Mouse (Mus musculus) hindbrain, postnatal 0 days (tissue): Measurements from ENCODE around the gene Ms4a4d. TPM values are rescaled to one million over a fixed set of nuclear protein-coding genes. Genes with fewer than 3 reads are reported as not detected.
"Not testable (repeated sequence)": the region's sequence is repeated elsewhere in the genome, so short reads cannot be mapped to it uniquely, and the experiment has no call there.

ENCODE experiments used
- ATAC-seq: fragments of 200-750 bp; cut with Nextera tagmentation; 2 replicates; pipeline ENCODE4 v1.8.0; 2017; ENCODE audit warnings: mild to moderate bottlenecking, moderate TSS enrichment, moderate library complexity
- DNase-seq: peaks from one replicate; pipeline ENCODE4 v3.0.0-alpha.2; 2015; ENCODE audit warnings: low spot score
- H3K27ac ChIP-seq: fragments of 300-500 bp; sonication (generic); 2 replicates; pipeline ENCODE4 v1.5.1; 2014; ENCODE audit warnings: mild to moderate bottlenecking
- H3K27me3 ChIP-seq: fragments of 300-500 bp; sonication (generic); 2 replicates; pipeline ENCODE4 v1.6.1; 2014; ENCODE audit warnings: low read length, mixed read lengths; ENCODE audit not compliant: insufficient read depth
- H3K36me3 ChIP-seq: fragments of 300-500 bp; sonication (generic); 2 replicates; pipeline ENCODE4 v1.6.1; 2014; ENCODE audit warnings: low read length, mixed read lengths; ENCODE audit not compliant: insufficient read depth
- H3K4me1 ChIP-seq: fragments of 300-500 bp; sonication (generic); 2 replicates; pipeline ENCODE4 v1.6.1; 2014; ENCODE audit warnings: antibody characterized with exemption, low read length, mixed read lengths; ENCODE audit not compliant: insufficient read depth
- H3K4me2 ChIP-seq: fragments of 300-500 bp; sonication (generic); 2 replicates; pipeline ENCODE4 v1.6.1; 2014; ENCODE audit warnings: low read depth, mild to moderate bottlenecking, low read length, moderate library complexity, mixed read lengths
- H3K4me3 ChIP-seq: fragments of 300-500 bp; sonication (generic); 2 replicates; pipeline ENCODE4 v1.5.1; 2014; ENCODE audit warnings: low read length
- H3K9ac ChIP-seq: fragments of 300-500 bp; sonication (generic); replicated peaks from 2 replicates; pipeline ENCODE4 v1.6.1; 2014; ENCODE audit warnings: mild to moderate bottlenecking, low read length, moderate library complexity, mixed read lengths
- H3K9me3 ChIP-seq: fragments of 300-500 bp; sonication (generic); 2 replicates; pipeline ENCODE4 v1.6.1; 2016; ENCODE audit warnings: low read length, mixed read lengths
- CTCF ChIP-seq: IDR thresholded peaks from 2 replicates; pipeline ENCODE4 v1.5.1; 2016; ENCODE audit warnings: antibody characterized with exemption, control low read depth, low read depth
- WGBS: fragments of 180-500 bp; shearing (Covaris S2); extraction: QIAGEN DNeasy Blood & Tissue Kit; methylation state at CpG from one replicate; pipeline ENCODE4 v1.1.7; 2014; 5-methylcytosine and 5-hydroxymethylcytosine counted together
- polyA plus RNA-seq: library from polyadenylated mRNA; unstranded; fragments of >200 nt; fragmentation: Nextera tagmentation; extraction: Ambion mirVana; gene quantifications from 2 replicates; pipeline ENCODE4 v1.2.1, GENCODE M21; 2015
- total RNA-seq: library from RNA; depleted of rRNA; stranded (reverse); fragments of >200 nt; gene quantifications from 2 replicates; pipeline ENCODE4 v1.2.3, GENCODE M21; 2014; rRNA removed

The Ms4a4d gene
- total RNA-seq (not detected in 2 replicates), polyA plus RNA-seq (not detected in 2 replicates)

DNA sequence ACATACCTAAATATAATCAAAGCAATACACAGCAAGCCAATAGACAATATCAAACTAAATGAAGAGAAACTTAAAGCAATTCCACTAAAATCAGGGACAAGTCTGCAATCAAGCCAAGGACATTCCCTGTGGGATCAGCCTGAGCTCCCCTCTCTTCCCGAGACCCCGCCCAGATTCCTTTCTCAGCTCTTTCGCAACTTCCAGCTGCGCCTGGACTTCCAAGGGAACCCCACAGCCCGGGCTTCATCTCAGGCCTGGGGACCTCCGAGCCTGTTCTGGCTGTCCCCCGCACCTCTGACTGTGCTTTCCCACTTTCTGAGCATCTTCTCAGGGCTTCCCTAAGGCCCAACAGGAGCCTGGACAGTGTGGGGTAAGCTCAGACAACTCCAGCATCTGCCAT, at the start of gene Ms4a4d:
Ms4a4d (plus strand) TSS at position 209 of the 400 bp plus-strand sequence.
- no peak within 1 kb of the TSS for H3K4me3 ChIP-seq
- no peak within 1 kb of the TSS for H3K4me2 ChIP-seq
- 13% methylated on average over 7 of the region's 7 CpGs for WGBS
- H3K27ac ChIP-seq, result no peak within 1 kb of the TSS
- no peaks in the 10 kb centered on the region for H3K9me3 ChIP-seq
- DNase-seq (no peak), ATAC-seq (no peak)
- no peaks in the 10 kb centered on the region for H3K4me1 ChIP-seq
- H3K36me3 ChIP-seq, result no peaks in the 10 kb centered on the region
- no peak within 1 kb of the TSS for H3K9ac ChIP-seq
- H3K27me3 ChIP-seq, result no peaks in the 10 kb centered on the region
- TF ChIP-seq CTCF, result no peak

DNA sequence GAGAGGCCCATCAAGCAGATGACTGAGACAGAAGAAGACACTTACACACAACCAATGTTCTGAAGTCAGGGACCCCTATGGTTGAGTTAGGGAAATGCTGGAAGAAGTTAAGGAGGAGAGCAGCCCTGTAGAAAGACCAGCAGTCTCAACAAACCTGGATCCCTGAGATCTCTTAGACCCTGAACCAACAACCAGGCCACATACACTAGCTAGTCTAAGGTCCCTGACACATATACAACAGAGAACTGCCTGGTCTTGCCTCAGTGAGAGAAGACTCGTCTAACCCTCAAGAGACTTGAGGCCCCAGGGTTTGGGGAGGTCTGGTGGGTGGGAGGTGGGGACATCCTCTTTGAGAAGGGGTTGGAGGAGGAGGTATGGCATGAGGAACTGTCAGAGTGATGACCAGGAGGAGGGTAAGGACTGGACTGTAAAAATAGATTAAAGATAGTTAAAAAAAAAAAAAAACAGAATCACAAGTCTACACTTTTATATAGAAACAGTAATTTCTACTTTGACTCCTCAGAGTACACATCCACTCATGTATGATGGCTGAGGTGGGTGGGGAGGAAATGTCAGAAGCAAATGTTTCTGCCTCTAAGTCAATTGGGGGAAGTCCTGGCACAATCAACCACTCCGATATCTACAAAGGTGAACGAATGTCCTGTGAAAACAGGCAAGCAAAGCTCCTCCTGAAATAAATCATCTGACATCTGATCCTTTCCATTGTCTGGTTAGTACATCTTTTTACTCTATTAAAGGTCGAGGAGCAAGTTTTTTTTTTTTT, 45.0 kb upstream of the Ms4a4d start:
- DNase-seq (no peak), ATAC-seq (no peak)

GRCm38 (mm10) chr19:11492671-11493070, 43.9 kb upstream of the Ms4a4d start:
- Histone ChIP-seq H3K4me3 (no peak overlapping the region), H3K4me1 (no peaks in the 10 kb centered on the region), H3K36me3 (no peaks in the 10 kb centered on the region), H3K9me3 (no peaks in the 10 kb centered on the region), H3K4me2 (no peak overlapping the region), H3K27me3 (no peaks in the 10 kb centered on the region), H3K9ac (no peak overlapping the region), H3K27ac (no peak overlapping the region)
- TF ChIP-seq CTCF, result no peak
- DNase-seq, result no peak
- WGBS, result 77% methylated on average over 1 of the region's 1 CpGs
- ATAC-seq, result no peak

More for the DNA sequence above, 45.0 kb upstream of the Ms4a4d start:
- Histone ChIP-seq H3K4me3 (no peak overlapping the region), H3K27me3 (no peaks in the 10 kb centered on the region), H3K27ac (no peak overlapping the region), H3K9me3 (no peaks in the 10 kb centered on the region), H3K9ac (no peak overlapping the region), H3K36me3 (no peaks in the 10 kb centered on the region), H3K4me2 (no peak overlapping the region), H3K4me1 (no peaks in the 10 kb centered on the region)
- TF ChIP-seq CTCF, result no peak
- 77% methylated on average over 4 of the region's 4 CpGs for WGBS

- no peak overlapping the region for H3K4me2 ChIP-seq
- DNase-seq (no peak), ATAC-seq (no peak)
- no peaks in the 10 kb centered on the region for H3K4me1 ChIP-seq
- H3K9me3 ChIP-seq, result no peaks in the 10 kb centered on the region
- H3K4me3 ChIP-seq, result no peak overlapping the region
- no peaks in the 10 kb centered on the region for H3K27me3 ChIP-seq
- no peak overlapping the region for H3K27ac ChIP-seq
- no peak for TF ChIP-seq CTCF
- no peaks in the 10 kb centered on the region for H3K36me3 ChIP-seq
- WGBS, result 89% methylated on average over 3 of the region's 3 CpGs
- H3K9ac ChIP-seq, result no peak overlapping the region
Observed at GRCm38 (mm10) chr19:11494519-11494918, 42.1 kb upstream of the Ms4a4d start.

GRCm38 (mm10) chr19:11496361-11496760, 40.2 kb upstream of the Ms4a4d start:
- no peak for ATAC-seq
- H3K4me3 ChIP-seq, result no peak overlapping the region
- H3K36me3 ChIP-seq, result no peaks in the 10 kb centered on the region
- H3K9ac ChIP-seq, result no peak overlapping the region
- no peaks in the 10 kb centered on the region for H3K4me1 ChIP-seq
- DNase-seq, result no peak
- WGBS, result 85% methylated on average over 6 of the region's 6 CpGs
- no peak overlapping the region for H3K27ac ChIP-seq
- no peak overlapping the region for H3K4me2 ChIP-seq
- H3K27me3 ChIP-seq, result no peaks in the 10 kb centered on the region
- H3K9me3 ChIP-seq, result no peaks in the 10 kb centered on the region
- TF ChIP-seq CTCF, result no peak

- H3K36me3 ChIP-seq, H3K9ac ChIP-seq, H3K4me1 ChIP-seq, H3K4me2 ChIP-seq, ATAC-seq, H3K4me3 ChIP-seq, DNase-seq, H3K27me3 ChIP-seq, H3K9me3 ChIP-seq, H3K27ac ChIP-seq: not testable (repeated sequence)
- WGBS, result 81% methylated on average over 1 of the region's 1 CpGs
Observed at GRCm38 (mm10) chr19:11497300-11497699, 39.3 kb upstream of the Ms4a4d start.

GRCm38 (mm10) chr19:11500796-11501195, 35.8 kb upstream of the Ms4a4d start:
- H3K9me3 ChIP-seq, result no peaks in the 10 kb centered on the region
- H3K4me3 ChIP-seq, result no peak overlapping the region
- no peak overlapping the region for H3K27ac ChIP-seq
- H3K9ac ChIP-seq, result no peak overlapping the region
- H3K4me2 ChIP-seq, result no peak overlapping the region
- no peaks in the 10 kb centered on the region for H3K4me1 ChIP-seq
- 97% methylated on average over 1 of the region's 1 CpGs for WGBS
- no peak for ATAC-seq
- no peaks in the 10 kb centered on the region for H3K36me3 ChIP-seq
- no peaks in the 10 kb centered on the region for H3K27me3 ChIP-seq
- TF ChIP-seq CTCF, result no peak
- DNase-seq, result no peak
